Mouse (Mus musculus): ENCODE measurements at regions not wholly inside any gene's neighbourhood (a gene's known extent, or its start where the extent isn't known, plus 50 kb on each side); places are given as distances from the start of the nearest gene placed in this dataset.

DNA sequence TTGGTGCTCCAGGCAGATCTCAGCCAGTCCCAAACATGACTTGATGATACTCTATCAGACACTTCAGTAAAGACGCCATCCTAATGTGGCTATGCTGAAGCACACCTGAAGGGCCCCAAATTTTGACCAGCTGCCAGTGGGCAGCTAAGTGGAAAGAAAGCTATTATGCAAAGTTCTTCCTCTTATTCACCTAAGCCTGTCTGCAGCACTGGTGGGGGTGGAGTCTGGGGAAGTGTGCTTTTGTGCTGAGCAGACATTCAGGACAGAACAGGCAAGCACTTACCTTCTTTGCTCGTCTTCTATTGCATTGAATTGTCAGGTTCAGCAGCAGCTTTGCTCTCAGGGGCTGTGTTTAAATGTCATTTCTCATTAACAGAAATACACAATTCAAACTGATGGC is 200.7 kb downstream of the Pla2g4a start:
- no peak for DNase-seq

DNA sequence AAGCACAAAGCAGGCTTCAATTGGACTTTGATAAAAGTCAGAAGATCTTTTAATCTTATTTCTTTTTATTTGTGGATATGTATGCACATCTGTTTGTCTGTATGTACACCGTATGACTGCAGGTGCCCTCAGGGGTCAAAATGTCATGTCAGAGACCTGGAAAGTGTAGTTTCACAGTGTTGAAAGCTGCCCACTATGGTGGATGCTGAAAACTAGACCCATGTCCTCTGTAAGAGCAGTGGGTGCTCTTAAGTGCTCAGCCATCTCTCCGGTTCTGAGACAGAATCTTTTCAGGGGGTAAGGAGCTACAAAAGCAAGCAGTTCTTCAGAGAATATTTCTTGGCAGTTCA is 202.3 kb downstream of the Pla2g4a start:
- DNase-seq, result no peak

GRCm38 (mm10) chr1:149758092-149758782 is 202.9 kb downstream of the Pla2g4a start:
- no peak for DNase-seq

DNA sequence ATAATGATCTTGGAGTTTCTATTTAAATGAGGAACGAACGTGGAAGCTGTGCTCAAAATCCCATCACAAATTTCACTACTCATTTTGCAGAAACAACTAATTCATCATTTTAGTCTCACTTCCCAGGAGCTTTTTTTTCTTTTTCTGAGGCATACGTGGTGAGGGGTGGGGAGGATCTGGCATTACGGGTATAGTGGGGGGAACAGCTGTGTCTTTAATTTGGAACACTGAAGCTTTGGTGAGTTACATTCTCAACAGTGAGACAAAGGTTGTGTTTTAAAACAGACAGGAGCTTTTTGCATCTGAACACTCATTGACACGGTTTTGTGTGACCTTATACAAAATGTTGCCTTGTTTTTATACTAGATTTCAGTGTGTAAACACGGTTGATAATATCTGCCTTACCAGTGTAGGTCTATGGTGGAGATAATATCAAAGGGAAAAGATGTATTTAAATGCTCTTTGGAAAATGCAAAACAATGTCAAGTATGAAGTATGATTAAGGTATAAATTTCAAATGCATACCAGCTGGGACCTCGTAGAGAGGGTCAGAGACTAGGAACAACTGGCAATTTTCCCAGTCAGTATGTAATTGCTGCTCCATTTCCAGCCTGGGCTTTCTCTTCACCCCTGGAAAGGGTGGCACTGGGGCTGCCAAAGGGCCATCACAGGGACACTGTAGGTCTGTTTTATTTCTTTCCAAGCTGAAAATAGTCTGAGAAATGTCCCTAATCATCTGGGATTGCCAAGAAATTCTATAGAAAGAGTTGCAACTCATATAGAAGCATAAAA is 207.6 kb downstream of the Pla2g4a start:
- no peak for DNase-seq

- DNase-seq, result no peak
Observed at GRCm38 (mm10) chr1:149749405-149749804, 211.7 kb downstream of the Pla2g4a start.

- no peak for DNase-seq
Observed at GRCm38 (mm10) chr1:149738959-149739358, 222.1 kb downstream of the Pla2g4a start.

- no peak for DNase-seq
Observed at GRCm38 (mm10) chr1:149734241-149734640, 226.8 kb downstream of the Pla2g4a start.

GRCm38 (mm10) chr1:149715171-149715570 is 245.9 kb downstream of the Pla2g4a start:
- no peak for DNase-seq

DNA sequence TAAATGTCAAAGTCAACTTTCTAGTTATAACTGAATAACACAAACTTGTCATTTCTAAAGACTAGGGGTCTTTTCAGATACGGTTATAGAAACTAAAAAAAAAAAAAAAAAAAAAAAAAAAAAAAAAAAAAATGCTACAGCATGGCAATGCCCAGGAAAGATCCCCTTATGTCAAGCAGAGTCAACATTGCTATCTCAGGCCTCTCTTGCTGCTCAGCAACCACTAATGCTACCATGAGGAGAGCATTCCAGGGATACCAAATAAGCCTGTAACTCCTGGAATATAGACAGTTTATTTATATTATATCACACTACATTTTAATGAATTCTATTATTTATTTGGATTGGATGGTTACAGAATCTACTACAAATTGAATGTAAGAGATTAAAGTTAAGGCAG is 248.8 kb downstream of the Pla2g4a start:
- no peak for DNase-seq

DNA sequence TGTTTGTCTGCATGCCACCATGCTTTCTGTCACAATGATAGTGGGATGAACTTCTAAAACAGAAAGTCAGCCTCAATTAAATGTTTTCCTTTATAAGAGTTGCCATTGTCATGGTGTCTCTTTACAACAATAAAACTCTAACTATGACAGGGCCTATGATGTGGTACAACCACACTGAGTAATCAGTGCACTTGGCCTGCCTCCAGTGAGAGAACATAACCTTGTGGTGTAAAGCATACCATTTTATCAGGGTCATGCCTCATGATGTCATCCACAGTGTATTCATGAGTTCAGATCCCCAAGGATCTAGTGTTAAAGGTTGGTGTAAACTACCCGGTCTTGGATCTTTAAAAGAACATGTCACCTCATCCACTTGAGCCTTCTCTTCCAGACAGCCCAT is 255.9 kb downstream of the Pla2g4a start:
- no peak for DNase-seq

DNA sequence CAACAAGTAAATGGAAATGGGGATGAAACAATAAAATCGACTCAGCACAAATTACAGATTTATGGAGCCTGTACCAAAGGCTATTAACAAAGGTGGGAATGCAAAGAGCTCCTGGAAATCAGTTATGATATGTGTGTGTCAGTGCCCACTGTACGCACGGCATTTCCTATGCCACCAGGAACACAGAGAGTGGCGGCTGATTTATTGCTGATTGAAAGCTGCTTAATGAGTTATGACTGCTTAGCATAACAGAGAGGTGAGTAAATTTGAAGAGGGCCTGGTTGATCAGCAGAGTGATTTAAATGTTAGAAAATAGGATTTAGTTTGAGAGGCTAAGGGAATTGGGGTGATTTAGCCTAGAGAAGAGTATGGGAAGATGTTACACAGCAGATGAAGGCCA is 261.7 kb downstream of the Pla2g4a start:
- no peak for DNase-seq

DNA sequence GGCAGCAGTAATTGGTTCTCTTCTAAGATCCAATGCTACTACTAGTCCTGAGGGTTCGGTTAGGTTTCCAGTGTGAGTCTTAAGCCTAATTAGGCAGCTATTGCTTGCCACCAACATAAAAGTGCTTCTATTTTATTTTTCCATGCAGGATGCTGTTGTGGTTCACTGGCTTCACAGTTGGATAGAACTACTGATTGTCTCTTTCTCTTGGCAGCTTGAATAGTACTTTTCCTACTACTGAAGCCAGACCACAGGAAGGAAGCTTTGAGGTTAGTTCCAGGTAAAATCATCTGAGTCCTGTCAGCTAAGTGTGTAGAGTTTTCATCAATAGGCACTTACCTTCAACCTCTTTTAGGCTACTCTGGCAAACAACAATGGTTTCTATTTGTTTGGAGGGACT is 286.9 kb downstream of the Pla2g4a start:
- DNase-seq, result no peak

DNA sequence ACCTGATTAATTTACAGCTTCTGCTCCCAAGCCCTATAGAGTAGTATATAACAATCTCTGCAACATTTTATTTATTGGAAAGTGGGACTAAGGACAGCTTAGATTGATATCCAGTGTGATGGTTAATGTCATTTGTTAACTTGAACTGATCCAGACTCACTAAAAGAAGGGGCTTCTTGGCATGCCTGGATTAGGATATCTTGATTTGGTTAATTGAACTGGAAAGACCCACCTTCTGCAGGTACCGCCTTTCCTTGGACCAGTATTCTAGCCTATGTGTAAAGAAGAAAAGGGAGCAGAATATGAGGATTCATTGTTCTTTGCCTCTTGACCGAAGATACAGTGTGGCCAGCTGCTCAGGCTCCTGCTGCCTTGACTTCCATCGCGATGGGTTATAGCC is 288.5 kb downstream of the Pla2g4a start:
- no peak for DNase-seq

DNA sequence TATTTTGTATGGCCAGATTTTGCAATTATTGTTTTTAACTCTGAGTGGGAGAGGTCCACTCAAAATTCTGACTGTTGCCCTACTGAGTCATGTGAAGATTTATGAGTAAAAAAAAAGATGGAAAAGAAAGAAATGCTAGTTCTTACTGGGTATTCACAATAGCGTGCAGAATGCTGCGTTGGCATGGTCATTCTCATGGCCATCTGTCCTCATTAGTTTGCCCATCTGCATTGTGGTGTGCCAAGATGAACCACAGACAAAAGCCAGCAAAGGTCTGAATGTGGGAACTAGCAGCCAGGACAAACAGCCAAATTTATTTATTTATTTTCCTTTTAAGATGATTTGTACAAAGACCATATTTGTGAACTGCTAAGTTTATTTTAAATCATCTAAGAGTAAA is 289.0 kb downstream of the Pla2g4a start:
- peak in 1 of 2 experiments; percentile 4 for DNase-seq

DNA sequence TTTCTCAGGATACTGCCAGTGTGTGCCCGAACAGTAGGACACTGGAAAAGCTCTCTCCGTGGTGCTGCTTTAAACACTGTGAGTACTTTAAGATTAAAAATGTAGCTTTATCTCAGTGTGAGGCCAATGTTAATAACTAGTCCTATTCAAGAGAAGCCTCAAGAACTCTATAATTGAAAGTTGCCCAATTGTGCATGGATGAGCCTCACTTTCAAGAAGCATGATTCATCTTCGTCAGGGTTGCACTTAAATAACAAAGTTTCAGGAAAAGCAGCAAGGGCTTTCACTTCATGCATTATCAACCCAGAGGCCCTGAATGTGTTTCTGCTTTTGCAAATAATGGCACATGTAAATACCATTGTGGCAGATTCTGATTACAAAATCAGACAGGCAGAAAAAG is 290.0 kb downstream of the Pla2g4a start:
- no peak for DNase-seq
